Mouse (Mus musculus) bone marrow, adult 2 months (tissue): ENCODE measurements around the gene Padi4.

ENCODE experiments used
- CTCF ChIP-seq: fragments of 200-500 bp; IDR thresholded peaks from 2 replicates; pipeline ENCODE4 v1.5.1; 2011; ENCODE audit warnings: low read length, control low read depth; ENCODE audit not compliant: control insufficient read depth, insufficient read depth
- POLR2A ChIP-seq: fragments of 200-500 bp; IDR thresholded peaks from 2 replicates; pipeline ENCODE4 v1.6.1; 2011; ENCODE audit warnings: low read depth, mild to moderate bottlenecking, control low read depth, low read length, borderline replicate concordance; ENCODE audit not compliant: control insufficient read depth

GRCm38 (mm10) chr4:140704166-140704565 lies 69.9 kb downstream of the Padi4 start:
- TF ChIP-seq CTCF (no peak), POLR2A (no peak)
